In genomic region chr5:134455186-134455895, GRCm38 (mm10) we compare ENCODE assay signal across 8 mouse cellular contexts. TPM values are rescaled to one million over a fixed set of nuclear protein-coding genes. Genes with fewer than 3 reads are reported as not detected.
DNase-seq lines count a peak whose midpoint lies in the region; ATAC-seq and TF ChIP-seq lines count a peak whose summit lies in the region.

No protein-coding gene starts in this region.

- H3K9me3 ChIP-seq in heart, embryonic 15.5 days (replicated peaks) = no peaks in the 10 kb centered on the region
- 0 out of 2 replicates have a peak, but pooled peaks cover 3% of the 10 kb centered on the region for H3K9me3 ChIP-seq in limb, embryonic 10.5 days (replicated peaks)
- H3K9me3 ChIP-seq in midbrain, embryonic 10.5 days (replicated peaks) = peaks cover 20% of the 10 kb centered on the region

- H3K27ac ChIP-seq in spleen, adult 2 months (ENCODE audit: insufficient read depth, low read length) = peak overlapping the region; percentile 27; the same call in 1 of the 2 replicates
- peak overlapping the region; percentile 90 for H3K27ac ChIP-seq in heart, embryonic 15.5 days
- peak overlapping the region; percentile 98 for H3K27ac ChIP-seq in limb, embryonic 10.5 days
- H3K27ac ChIP-seq in midbrain, embryonic 10.5 days (replicated peaks) = peak overlapping the region; percentile 98

- peak in 1 of 2 experiments; percentile 10 for DNase-seq in spleen, adult 2 months (ENCODE audit: low read depth in 1 of 2, low spot score in 2 of 2)
- no peak for DNase-seq in spleen, adult 18-20 months
- DNase-seq in limb, embryonic 10.5 days (ENCODE audit: low spot score) = peak; percentile 72
- peak; percentile 63 for DNase-seq in midbrain, embryonic 10.5 days (ENCODE audit: low spot score)
- DNase-seq in thymus, postnatal 25 days = peak; percentile 81
- DNase-seq in left cerebral cortex, adult 11 months (ENCODE audit: low spot score) = no peak

- ATAC-seq in common myeloid progenitor, adult 5-6 weeks (replicated peaks; ENCODE audit: low read depth, poor library complexity, severe bottlenecking) = peak; percentile 43
- ATAC-seq in heart, embryonic 15.5 days (replicated peaks; ENCODE audit: insufficient number of reproducible peaks, insufficient read depth, low FRiP score, low read depth) = no peak

- no peak for TF ChIP-seq POLR2A in spleen, adult 2 months (IDR thresholded peaks at IDR 0.05; ENCODE audit: low read depth, low read length)

- H3K36me3 ChIP-seq in spleen, adult 2 months (ENCODE audit: control insufficient read depth, insufficient read depth, low read length) = no peaks in the 10 kb centered on the region
- peaks cover 10% of the 10 kb centered on the region for H3K36me3 ChIP-seq in heart, embryonic 15.5 days
- peaks cover 41% of the 10 kb centered on the region for H3K36me3 ChIP-seq in limb, embryonic 10.5 days
- peaks cover 43% of the 10 kb centered on the region for H3K36me3 ChIP-seq in midbrain, embryonic 10.5 days

- peak overlapping the region; percentile 83 for H3K4me2 ChIP-seq in heart, embryonic 15.5 days

- H3K4me3 ChIP-seq in spleen, adult 2 months (ENCODE audit: extremely low read depth, insufficient read depth, insufficient read length) = peak overlapping the region; percentile 53
- peak overlapping the region; percentile 85 for H3K4me3 ChIP-seq in heart, embryonic 15.5 days
- peak overlapping the region; percentile 86 for H3K4me3 ChIP-seq in limb, embryonic 10.5 days
- H3K4me3 ChIP-seq in midbrain, embryonic 10.5 days = peak overlapping the region; percentile 86

- H3K4me1 ChIP-seq in spleen, adult 2 months (ENCODE audit: control insufficient read depth, insufficient read depth, insufficient read length) = no peaks in the 10 kb centered on the region; the same call in 1 of the 2 replicates
- peaks cover 27% of the 10 kb centered on the region for H3K4me1 ChIP-seq in heart, embryonic 15.5 days (replicated peaks)
- H3K4me1 ChIP-seq in limb, embryonic 10.5 days = peaks cover 29% of the 10 kb centered on the region
- peaks cover 30% of the 10 kb centered on the region for H3K4me1 ChIP-seq in midbrain, embryonic 10.5 days

- no peak for TF ChIP-seq CTCF in spleen, adult 2 months (IDR thresholded peaks at IDR 0.05; ENCODE audit: extremely low read depth, insufficient read depth, insufficient read length, insufficient replicate concordance)

- WGBS in spleen, adult 2 months = 4% methylated on average over 21 of the region's 21 CpGs
- WGBS in heart, embryonic 15.5 days = 2% methylated on average over 21 of the region's 21 CpGs
- WGBS in limb, embryonic 10.5 days = 4% methylated on average over 21 of the region's 21 CpGs
- 4% methylated on average over 21 of the region's 21 CpGs for WGBS in midbrain, embryonic 10.5 days

- H3K9ac ChIP-seq in heart, embryonic 15.5 days = peak overlapping the region; percentile 82

- peaks cover 3% of the 10 kb centered on the region for H3K27me3 ChIP-seq in spleen, adult 2 months (ENCODE audit: control insufficient read depth, insufficient read depth, low read length)
- no peaks in the 10 kb centered on the region for H3K27me3 ChIP-seq in heart, embryonic 15.5 days
- H3K27me3 ChIP-seq in limb, embryonic 10.5 days (ENCODE audit: low read depth, poor library complexity, severe bottlenecking) = no peaks in the 10 kb centered on the region
- no peaks in the 10 kb centered on the region for H3K27me3 ChIP-seq in midbrain, embryonic 10.5 days (ENCODE audit: low read depth, poor library complexity, severe bottlenecking)

RNA-seq across cellular contexts. Expression of gene Gtf2ird1, which starts 1.2 kb away (rescaled TPM):
- polyA plus RNA-seq in spleen, adult 2 months (2012; rRNA removed) = 9.2 and 12.1 TPM in 2 replicates
- total RNA-seq in common myeloid progenitor, adult 5-6 weeks (2017) = 14.6 and 28.2 TPM in 2 replicates
- 47.3 and 57.5 TPM in 2 replicates for polyA plus RNA-seq in heart, embryonic 15.5 days (2015; fragmentation: Nextera tagmentation; extraction: Ambion mirVana)
- 131 and 153 TPM in 2 replicates for polyA plus RNA-seq in limb, embryonic 10.5 days (2016; fragmentation: Nextera tagmentation; extraction: Ambion mirVana)
- polyA plus RNA-seq in midbrain, embryonic 10.5 days (2016; fragmentation: Nextera tagmentation; extraction: Ambion mirVana) = 96.4 and 109 TPM in 2 replicates

Comparison
In these comparisons a context has a peak if more than half of its experiments do, and no peak if none do; other contexts are left out.
1. DNase-seq: peak in limb, embryonic 10.5 days (single experiment), midbrain, embryonic 10.5 days (single experiment) and thymus, postnatal 25 days (single experiment); none in spleen, adult 18-20 months (0 of 2) and left cerebral cortex, adult 11 months (single experiment).
2. H3K27ac ChIP-seq: peak in every context shown above with its lines; median percentile 98 in limb, embryonic 10.5 days; 98 in midbrain, embryonic 10.5 days; 90 in heart, embryonic 15.5 days; 27 in spleen, adult 2 months.
3. Peak in every context shown above with its lines, with median percentiles within 50 percentile points of each other: H3K4me3 ChIP-seq.